25 mouse cellular contexts compared by ENCODE assay signal in the genomic region with DNA sequence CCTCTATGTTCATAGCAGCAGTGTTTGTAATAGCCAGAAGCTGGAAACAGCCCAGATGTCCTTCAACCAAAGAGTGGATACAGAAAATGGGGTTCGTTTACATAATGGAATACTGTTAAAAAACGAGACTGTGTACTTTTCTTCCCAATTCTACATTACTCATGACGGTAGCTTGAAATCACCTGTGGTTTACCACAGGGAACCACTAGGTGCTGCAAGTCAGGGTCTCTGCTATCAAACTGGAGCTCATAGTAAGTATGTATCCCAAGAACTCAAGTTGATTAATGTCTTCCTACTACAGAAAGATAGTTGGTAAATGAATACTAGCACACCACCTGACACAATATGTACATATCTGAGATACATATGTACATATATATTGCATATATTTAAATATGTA. TPM values are rescaled to one million over a fixed set of nuclear protein-coding genes. Genes with fewer than 3 reads are reported as not detected.
A peak's percentile ranks its signal among the peaks of the same experiment; 100 is the strongest.
DNase-seq lines count a peak whose midpoint lies in the region; ATAC-seq and TF ChIP-seq lines count a peak whose summit lies in the region.
"Had no signal": no experiment of that assay in that cellular context is flagged by ENCODE, and none has a peak within 500 bp of the region (broad histone marks: within the 10 kb centered on the region; RNA-seq: fewer than 3 reads in every experiment).

No protein-coding gene starts in this region.

- no peak overlapping the region for H3K9ac ChIP-seq in MEL (ENCODE audit: control insufficient read depth, low read depth, low read length, poor library complexity, severe bottlenecking)
- H3K9ac ChIP-seq: embryonic facial prominence, embryonic 13.5 days; embryonic facial prominence, embryonic 15.5 days; forebrain, embryonic 12.5 days had no signal

- DNase-seq in 416B (ENCODE audit: low read depth): peak; percentile 48
- DNase-seq in MEL (ENCODE audit: low read depth, low spot score): peak; percentile 34
- peak; percentile 8 for DNase-seq in induced T-regulatory cell, adult 2 months (ENCODE audit: low read depth)
- no peak for DNase-seq in heart, postnatal 14 days
- DNase-seq in thymus, postnatal 4 days: no peak
- no peak for DNase-seq in spleen, adult 18-20 months
- no peak for DNase-seq in kidney, postnatal 25 days
- DNase-seq: adrenal gland, adult 2 months; adrenal gland, postnatal 10 days; adrenal gland, postnatal 25 days; cerebellum, adult 11 months; cerebellum, adult 18-20 months; cerebellum, adult 8-10 months; cerebellum, postnatal 10 days; cerebellum, postnatal 25 days; embryo, embryonic 11 days had no signal

- no peaks in the 10 kb centered on the region for H3K27me3 ChIP-seq in MEL (ENCODE audit: control insufficient read depth in 1 of 2, insufficient read depth in 2 of 2, low read length in 2 of 2)
- H3K27me3 ChIP-seq: embryonic facial prominence, embryonic 13.5 days; embryonic facial prominence, embryonic 15.5 days; forebrain, embryonic 12.5 days had no signal

- intact Hi-C loops in heart, postnatal 14 days (cut with DNase I): no loop called here

- H3K4me3 ChIP-seq in MEL (ENCODE audit: control insufficient read depth in 1 of 2, insufficient read depth in 1 of 2, low read depth in 2 of 2, low read length in 2 of 2): no peak overlapping the region
- H3K4me3 ChIP-seq: embryonic facial prominence, embryonic 13.5 days; embryonic facial prominence, embryonic 15.5 days; erythroblast, embryonic 14.5 days; forebrain, embryonic 10.5 days; forebrain, embryonic 12.5 days had no signal

- H3K27ac ChIP-seq in MEL (ENCODE audit: control insufficient read depth, low read depth, low read length): no peak overlapping the region
- H3K27ac ChIP-seq: embryonic facial prominence, embryonic 13.5 days; embryonic facial prominence, embryonic 15.5 days; forebrain, embryonic 10.5 days; forebrain, embryonic 12.5 days had no signal

- TF ChIP-seq RAD21 in MEL (IDR thresholded peaks at IDR 0.05; ENCODE audit: low read depth, low read length): no peak

- H3K9me3 ChIP-seq in MEL (replicated peaks; ENCODE audit: insufficient read depth, low read length): no peaks in the 10 kb centered on the region
- H3K9me3 ChIP-seq: embryonic facial prominence, embryonic 13.5 days; embryonic facial prominence, embryonic 15.5 days; forebrain, embryonic 10.5 days; forebrain, embryonic 12.5 days; G1E had no signal

- H3K4me1 ChIP-seq in MEL (ENCODE audit: control insufficient read depth in 1 of 2, insufficient read depth in 2 of 2, low read length in 2 of 2): peaks cover 0 to 17% of the 10 kb centered on the region in 2 experiments; a peak in 2 of 4 replicates
- H3K4me1 ChIP-seq: embryonic facial prominence, embryonic 13.5 days; embryonic facial prominence, embryonic 15.5 days; forebrain, embryonic 10.5 days; forebrain, embryonic 12.5 days had no signal

- H3K36me3 ChIP-seq in MEL (ENCODE audit: control insufficient read depth in 1 of 2, insufficient read depth in 2 of 2, low read length in 2 of 2): peaks cover 0 to 10% of the 10 kb centered on the region in 2 experiments; a peak in 2 of 4 replicates
- H3K36me3 ChIP-seq: embryonic facial prominence, embryonic 13.5 days; embryonic facial prominence, embryonic 15.5 days; forebrain, embryonic 12.5 days had no signal

- TF ChIP-seq POLR2A in MEL (IDR thresholded peaks at IDR 0.05; ENCODE audit: control insufficient read depth in 1 of 2, insufficient read depth in 1 of 2, low read depth in 1 of 2, low read length in 2 of 2, poor library complexity in 1 of 2): no peak

- no peak for TF ChIP-seq EP300 in MEL (IDR thresholded peaks at IDR 0.05; ENCODE audit: low read depth in 1 of 2, low read length in 2 of 2)

- TF ChIP-seq CTCF in MEL (IDR thresholded peaks at IDR 0.05 in 2 of 3, conservative IDR thresholded peaks at IDR 0.05 in 1 of 3; ENCODE audit: control insufficient read depth in 1 of 3, insufficient read depth in 1 of 3, low read depth in 2 of 3, low read length in 3 of 3, poor library complexity in 1 of 3, severe bottlenecking in 1 of 3): no peak; a peak in 1 of 6 replicates

- ATAC-seq in granulocyte monocyte progenitor cell, adult 5-6 weeks (replicated peaks; ENCODE audit: poor library complexity, severe bottlenecking): 0 out of 2 replicates have a peak, but pooled peaks have one; percentile 27
- ATAC-seq: forebrain, embryonic 14.5 days; forebrain, embryonic 16.5 days had no signal

- no peaks in the 10 kb centered on the region for H3K79me2 ChIP-seq in MEL (ENCODE audit: control insufficient read depth, insufficient read depth, low read length, poor library complexity)

TF ChIP-seq in MEL, 35 proteins besides CTCF, POLR2A, EP300 and RAD21:
- TF ChIP-seq MXI1 (IDR thresholded peaks at IDR 0.05; ENCODE audit: low read depth, low read length) (no peak), MYC (IDR thresholded peaks at IDR 0.05; ENCODE audit: low read depth, low read length) (no peak), JUND (IDR thresholded peaks at IDR 0.05; ENCODE audit: low read depth, low read length) (no peak), CHD1 (IDR thresholded peaks at IDR 0.05; ENCODE audit: low read depth, low read length) (no peak), ELF1 (IDR thresholded peaks at IDR 0.05; ENCODE audit: low read depth, low read length) (no peak), NELFE (IDR thresholded peaks at IDR 0.05; ENCODE audit: low read depth, low read length) (no peak), ETS1 (IDR thresholded peaks at IDR 0.05; ENCODE audit: low read depth, low read length) (no peak)

RNA-seq across cellular contexts. Expression of gene Pla2g4c, which starts 3.0 kb away (rescaled TPM):
- 0.85 and 1.0 TPM in 2 replicates for total RNA-seq in MEL (2012; rRNA removed)
- 1 to 10 TPM in 1 of 2 experiments, not detected in 1; 2.0 TPM for polyA plus RNA-seq in MEL (2012; ENCODE audit: insufficient read depth in 1 of 2, insufficient read length in 2 of 2, low read depth in 1 of 2, low replicate concordance in 2 of 2, missing spikeins in 1 of 2)
- total RNA-seq in granulocyte monocyte progenitor cell, adult 5-6 weeks (2014; fragmentation: Nextera tagmentation): 2.1 TPM in 1 of 2 replicates, not detected in the other
- 0.60 TPM in 1 of 2 replicates, not detected in the other for total RNA-seq in granulocyte monocyte progenitor cell, adult 5-6 weeks (2017)
- total RNA-seq in heart, postnatal 14 days (2021): under 1 TPM in 1 of 2 experiments, not detected in 1; 0.10 TPM

RNA-seq across cellular contexts. Expression of gene Zswim9, which starts 42.9 kb away (rescaled TPM):
- total RNA-seq in MEL (2012; rRNA removed): 4.9 and 6.1 TPM in 2 replicates
- 10 to 100 TPM in 1 of 2 experiments, 1 to 10 TPM in 1; 7.7 to 46.6 TPM for polyA plus RNA-seq in MEL (2012; ENCODE audit: insufficient read depth in 1 of 2, insufficient read length in 2 of 2, low read depth in 1 of 2, low replicate concordance in 2 of 2, missing spikeins in 1 of 2)
- total RNA-seq in granulocyte monocyte progenitor cell, adult 5-6 weeks (2014; fragmentation: Nextera tagmentation): 3.4 and 5.8 TPM in 2 replicates
- total RNA-seq in granulocyte monocyte progenitor cell, adult 5-6 weeks (2017): 1.9 and 3.8 TPM in 2 replicates
- 1 to 10 TPM; 5.9 to 6.4 TPM for total RNA-seq in heart, postnatal 14 days (2021)

RNA-seq across cellular contexts. Expression of gene Lig1, which starts 44.3 kb away (rescaled TPM):
- total RNA-seq in MEL (2012; rRNA removed): 63.1 and 67.2 TPM in 2 replicates
- polyA plus RNA-seq in MEL (2012; ENCODE audit: insufficient read depth in 1 of 2, insufficient read length in 2 of 2, low read depth in 1 of 2, low replicate concordance in 2 of 2, missing spikeins in 1 of 2): 100 to 1,000 TPM; 187 to 570 TPM
- total RNA-seq in granulocyte monocyte progenitor cell, adult 5-6 weeks (2014; fragmentation: Nextera tagmentation): 152 and 196 TPM in 2 replicates
- 70.0 and 89.5 TPM in 2 replicates for total RNA-seq in granulocyte monocyte progenitor cell, adult 5-6 weeks (2017)
- total RNA-seq in heart, postnatal 14 days (2021): 1 to 10 TPM; 4.9 to 7.0 TPM

Comparison
In these comparisons a context has a peak if more than half of its experiments do, and no peak if none do; other contexts are left out.
1. DNase-seq: peak in 416B (single experiment), MEL (single experiment) and induced T-regulatory cell, adult 2 months (single experiment); none in heart, postnatal 14 days (0 of 2), thymus, postnatal 4 days (single experiment), spleen, adult 18-20 months (0 of 2) and kidney, postnatal 25 days (0 of 2).